Mouse (Mus musculus): ENCODE measurements around the gene Ptger2.

DNA sequence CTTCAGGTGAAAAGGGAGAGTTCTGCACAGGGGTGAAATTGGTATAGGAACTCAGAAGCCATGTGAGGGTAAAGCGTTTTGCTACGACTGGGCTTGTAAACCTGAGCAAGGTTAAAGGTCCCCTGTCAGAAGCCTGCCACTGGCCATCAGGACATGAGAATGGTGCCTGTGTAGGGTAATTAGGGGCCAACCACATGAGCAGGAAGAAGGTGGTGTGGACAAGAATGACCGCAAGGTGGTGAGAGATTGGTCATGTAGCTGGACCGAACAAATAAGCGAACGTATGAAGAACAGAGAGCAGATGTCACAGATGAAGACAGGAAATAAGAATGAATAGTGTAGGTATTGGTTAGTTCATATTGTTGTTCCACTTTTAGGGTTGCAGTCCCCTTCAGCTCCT, 23.7 kb downstream of the Ptger2 start:
- TF ChIP-seq CTCF (IDR thresholded peaks at IDR 0.05; ENCODE audit: low read depth, low read length) (no peak), POLR2A (IDR thresholded peaks at IDR 0.05; ENCODE audit: extremely low read depth, insufficient read depth, low read length) (no peak)
